Mouse (Mus musculus) frontal cortex, postnatal 14 days (tissue): ENCODE data around the gene Etl4.
"Not testable (repeated sequence)": the region's sequence is repeated elsewhere in the genome, so short reads cannot be mapped to it uniquely, and the experiment has no call there.

Experiments
- DNase-seq, 2 experiments: peaks; one replicate each; pipeline ENCODE4 v3.0.0; 2022; ENCODE audit warnings: low spot score in 2 of 2

Etl4 gene

GRCm38 (mm10) chr2:20294596-20294995 lies 385.0 kb downstream of the Etl4 start:
- DNase-seq = no peak

GRCm38 (mm10) chr2:20302517-20302916 lies 392.9 kb downstream of the Etl4 start:
- DNase-seq = no peak

GRCm38 (mm10) chr2:20324954-20325353 lies 415.4 kb downstream of the Etl4 start:
- DNase-seq = no peak

DNA sequence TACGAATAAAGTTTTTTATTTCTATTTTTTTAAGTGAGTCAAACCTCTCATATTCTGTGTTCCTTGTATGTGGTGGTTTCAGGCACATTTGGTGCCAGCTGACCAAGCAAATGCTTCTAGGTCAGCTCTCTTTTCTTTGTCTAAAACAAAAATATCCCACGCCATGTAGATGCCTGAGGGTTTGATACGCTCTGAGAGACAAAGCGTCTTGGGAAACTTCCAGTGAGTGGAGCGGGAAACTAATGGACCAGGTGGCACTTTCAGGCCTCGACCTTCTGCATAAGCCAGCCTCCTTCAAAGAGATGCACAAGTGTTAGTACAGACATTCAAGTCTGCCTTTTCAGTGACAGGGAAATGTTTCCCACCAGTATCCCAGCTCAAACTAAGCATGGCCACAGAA lies 426.6 kb downstream of the Etl4 start:
- DNase-seq = no peak

GRCm38 (mm10) chr2:20339016-20339734 lies 429.6 kb downstream of the Etl4 start:
- no peak for DNase-seq

DNA sequence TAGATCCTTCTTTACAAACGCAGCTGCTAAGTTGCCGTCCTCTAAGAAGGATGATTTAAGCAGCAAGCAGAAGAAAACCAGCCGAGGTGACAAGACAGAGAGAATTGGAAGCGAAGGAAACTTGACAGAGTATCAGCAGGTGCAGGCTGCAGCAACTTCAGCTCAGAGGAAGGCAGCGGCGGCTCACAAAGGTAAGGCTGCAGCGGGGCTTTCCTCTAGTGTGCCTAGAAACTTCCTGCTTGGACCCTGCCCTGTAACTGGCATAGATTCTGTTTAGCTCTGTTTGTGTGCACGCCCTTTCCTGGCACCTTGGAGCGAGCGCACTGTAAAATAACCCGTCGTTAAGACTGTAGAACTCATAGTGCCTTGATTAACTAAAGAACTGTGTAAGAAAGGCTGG lies 430.3 kb downstream of the Etl4 start:
- no peak for DNase-seq

DNA sequence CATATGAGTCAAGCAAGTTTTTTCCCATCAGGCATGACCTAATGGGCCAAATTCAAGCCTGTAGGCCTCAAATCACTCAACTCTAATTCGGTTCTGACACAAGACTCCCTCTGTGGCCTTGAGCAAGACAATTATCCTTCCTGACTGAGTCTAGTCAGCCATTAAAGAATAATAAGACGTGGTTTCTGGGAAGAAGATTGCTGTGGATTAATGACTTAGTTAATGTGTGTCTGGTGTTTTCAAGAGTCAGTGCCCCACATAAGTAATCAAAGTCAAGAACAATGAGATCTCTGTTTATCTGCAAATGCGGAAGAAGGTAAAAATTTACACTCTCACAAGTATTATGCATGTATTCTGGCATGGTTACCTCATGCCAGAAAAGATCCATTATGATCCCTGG lies 437.3 kb downstream of the Etl4 start:
- no peak for DNase-seq

DNA sequence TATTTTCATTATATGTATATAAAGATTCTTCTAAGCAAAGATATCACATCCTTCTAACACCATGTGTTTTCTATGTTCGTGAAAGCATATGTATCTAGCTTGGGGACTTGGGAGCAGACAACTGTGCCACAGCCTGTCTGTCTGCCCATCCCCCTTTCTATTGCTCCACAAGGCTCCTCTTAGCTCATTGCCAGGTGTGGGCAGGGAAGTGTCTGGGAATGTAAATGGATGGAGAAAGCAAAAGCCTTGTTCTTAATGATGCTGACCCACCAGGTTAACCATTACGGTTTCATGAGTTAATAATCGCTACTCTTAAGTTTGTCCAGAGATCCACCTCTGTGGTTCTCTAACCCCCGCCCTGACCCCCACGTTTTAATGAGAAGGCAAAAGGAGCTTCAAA lies 439.7 kb downstream of the Etl4 start:
- DNase-seq = no peak

GRCm38 (mm10) chr2:20352796-20353195 lies 443.2 kb downstream of the Etl4 start:
- no peak for DNase-seq

DNA sequence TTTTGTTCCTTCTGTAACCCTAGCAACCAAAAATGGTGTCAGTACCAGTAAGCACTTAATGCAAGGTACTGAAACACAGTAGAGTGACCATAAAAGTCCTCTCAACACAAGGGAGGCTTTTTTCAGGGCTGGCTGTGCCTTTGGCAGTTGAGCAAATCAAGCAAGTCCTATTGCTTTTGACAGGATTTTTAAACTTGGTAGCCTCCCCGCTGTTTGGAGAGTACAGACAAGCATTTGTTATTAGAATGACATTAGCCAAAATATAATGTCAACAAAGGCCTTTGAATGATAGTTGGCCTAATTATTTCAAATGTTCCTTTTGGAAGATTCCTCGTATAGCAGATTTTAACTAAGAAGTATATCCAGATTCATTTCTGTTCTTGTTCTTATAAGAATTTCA lies 467.4 kb downstream of the Etl4 start:
- no peak for DNase-seq

DNA sequence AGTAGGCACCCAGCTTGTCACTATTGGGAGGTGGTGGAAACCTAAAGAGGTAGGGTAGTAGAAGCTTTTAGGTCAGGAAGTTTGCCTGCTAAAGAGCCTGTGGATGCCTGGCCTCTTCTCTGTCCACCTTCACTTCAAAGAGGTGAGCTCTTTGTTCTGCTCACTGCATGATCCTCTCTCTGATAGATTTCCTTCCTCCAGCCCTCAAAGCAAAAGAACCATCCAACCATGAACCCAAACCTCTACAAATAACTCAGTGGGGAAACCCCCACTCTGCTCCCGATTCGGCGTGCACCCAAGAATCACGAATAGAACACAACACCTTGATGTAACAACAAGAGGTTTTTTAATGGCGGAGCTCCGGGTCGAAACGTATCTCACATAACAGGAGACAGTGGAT lies 471.3 kb downstream of the Etl4 start:
- DNase-seq = not testable (repeated sequence)

GRCm38 (mm10) chr2:20394083-20394482 lies 484.5 kb downstream of the Etl4 start:
- no peak for DNase-seq

GRCm38 (mm10) chr2:20396978-20397377 lies 487.4 kb downstream of the Etl4 start:
- DNase-seq = no peak

- DNase-seq = no peak
Measured at GRCm38 (mm10) chr2:20400556-20400955, 491.0 kb downstream of the Etl4 start.

DNA sequence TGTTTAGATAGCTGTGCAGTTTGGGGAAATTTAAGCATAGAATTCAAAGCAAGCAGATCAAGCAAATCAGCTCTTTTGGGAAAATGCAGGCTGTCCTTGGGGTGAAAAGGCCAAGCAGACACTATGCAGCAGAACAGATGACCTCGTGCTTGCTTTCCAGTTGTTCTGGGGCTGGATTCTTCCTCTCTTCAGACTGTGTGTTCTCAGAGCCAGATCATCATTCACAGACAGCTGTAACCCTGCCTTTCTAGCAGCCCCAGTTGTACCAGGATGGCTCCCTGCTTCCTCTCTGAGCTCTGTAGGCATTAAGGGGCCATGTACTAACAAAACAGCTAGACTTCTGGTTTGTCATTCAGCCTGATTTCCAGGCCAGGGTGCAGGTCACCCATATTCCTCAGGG lies 494.8 kb downstream of the Etl4 start:
- no peak for DNase-seq

DNA sequence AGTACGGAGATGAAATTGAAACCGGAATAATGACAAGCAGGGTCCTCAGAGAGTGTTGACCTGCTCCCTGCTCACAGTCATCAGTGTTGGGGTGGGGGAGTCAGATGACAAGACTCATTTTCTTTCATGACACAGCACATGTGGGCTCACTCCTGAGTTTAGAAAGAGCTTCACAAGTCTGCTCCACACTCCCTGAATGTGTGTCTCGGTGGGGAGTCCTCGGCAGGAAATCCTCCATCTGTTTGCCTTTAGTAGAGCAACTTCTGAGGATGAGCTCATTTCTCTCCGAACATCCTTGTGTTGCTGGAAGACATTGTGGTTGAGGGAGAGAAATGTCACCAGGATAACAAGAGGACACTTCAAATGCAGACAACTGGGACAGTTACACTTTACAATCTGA lies 497.5 kb downstream of the Etl4 start:
- DNase-seq = peak; percentile 37 to 45

DNA sequence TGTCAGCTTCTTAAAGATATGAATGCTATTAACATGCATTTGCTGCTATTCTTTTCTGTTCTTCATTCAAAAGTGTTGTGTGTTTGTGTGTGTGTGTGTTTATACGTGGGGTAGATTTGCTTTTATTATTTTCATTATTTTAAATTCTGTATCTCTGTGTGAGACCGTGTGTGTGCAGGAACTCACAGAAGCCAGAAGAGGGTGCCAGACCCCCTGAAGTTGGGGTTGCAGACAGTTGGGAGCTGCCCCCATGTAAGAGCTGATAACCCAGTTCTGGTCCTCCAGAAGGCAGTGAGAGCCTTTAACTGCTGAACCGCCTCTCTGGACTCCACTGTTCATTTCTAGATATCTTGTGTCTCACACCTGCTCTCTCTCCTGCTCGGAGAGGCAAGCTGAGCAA lies 505.3 kb downstream of the Etl4 start:
- no peak for DNase-seq

GRCm38 (mm10) chr2:20416934-20417614 lies 507.5 kb downstream of the Etl4 start:
- no peak for DNase-seq

DNA sequence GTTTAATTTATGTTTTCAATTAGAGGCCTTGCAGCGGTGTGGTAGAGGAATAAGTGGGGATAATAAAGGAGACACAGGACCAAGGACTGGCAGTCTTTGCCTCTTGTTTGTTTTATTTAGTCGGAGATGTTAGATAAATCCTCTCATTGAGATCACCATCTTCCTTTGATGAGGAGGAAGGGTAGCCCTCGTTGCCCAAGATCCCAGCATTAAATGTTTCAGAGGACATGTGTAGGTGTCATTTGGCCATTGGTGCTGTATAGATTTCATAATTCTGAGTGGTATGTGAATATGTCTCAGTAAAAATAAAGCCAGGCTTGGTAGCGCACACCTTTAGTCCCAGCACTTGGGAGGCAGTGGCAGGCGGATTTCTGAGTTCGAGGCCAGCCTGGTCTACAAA lies 508.4 kb downstream of the Etl4 start:
- no peak for DNase-seq

GRCm38 (mm10) chr2:20419975-20420374 lies 510.4 kb downstream of the Etl4 start:
- no peak for DNase-seq

- DNase-seq = no peak
Measured at GRCm38 (mm10) chr2:20422275-20422674, 512.7 kb downstream of the Etl4 start.

GRCm38 (mm10) chr2:20433656-20434055 lies 524.1 kb downstream of the Etl4 start:
- DNase-seq = no peak

GRCm38 (mm10) chr2:20435530-20435929 lies 526.0 kb downstream of the Etl4 start:
- no peak for DNase-seq

- no peak for DNase-seq
Measured at GRCm38 (mm10) chr2:20442731-20443130, 533.2 kb downstream of the Etl4 start.
